Mouse (Mus musculus): ENCODE data around the gene Gm3839. TPM values are rescaled to one million over a fixed set of nuclear protein-coding genes. Genes with fewer than 3 reads are reported as not detected.

Gene Gm3839
- 6.1 and 6.8 TPM in 2 replicates for polyA plus RNA-seq (2015; fragmentation: Nextera tagmentation; extraction: Ambion mirVana)

GRCm38 (mm10) chr14:11356626-11357025 lies at the start of gene Gm3839:
Gm3839 (minus strand) TSS chr14:11356726.

Small RNAs within 50 kb of the gene (microRNA-seq; reads per million reads assigned to microRNA genes)
- gene Mir5124b = 0 reads per million in 2 experiments

Other genes with a start within 250 kb of the Gm3839 start
- gene Fhit, start 194.7 kb downstream of the Gm3839 start, polyA plus RNA-seq (2015; fragmentation: Nextera tagmentation; extraction: Ambion mirVana) = 4.8 and 5.8 TPM in 2 replicates
- gene Ptprg, start 196.8 kb upstream of the Gm3839 start, polyA plus RNA-seq (2015; fragmentation: Nextera tagmentation; extraction: Ambion mirVana) = 4.6 and 5.4 TPM in 2 replicates